Mouse (Mus musculus): Measurements from ENCODE around the gene Tcf7. TPM values are rescaled to one million over a fixed set of nuclear protein-coding genes. Genes with fewer than 3 reads are reported as not detected.

The Tcf7 gene
- polyA plus RNA-seq, 1 experiment, result 2,910 TPM

- DNase-seq, result peak; percentile 57
- Histone ChIP-seq H3K27ac (ENCODE audit: control insufficient read depth, insufficient read depth, low read length) (peak overlapping the region; percentile 96), H3K36me3 (ENCODE audit: control insufficient read depth, insufficient read depth, low read length) (peaks cover 62% of the 10 kb centered on the region), H3K27me3 (ENCODE audit: control insufficient read depth, insufficient read depth, low read length) (no peaks in the 10 kb centered on the region), H3K4me3 (ENCODE audit: control insufficient read depth, insufficient read depth, low read length) (peak overlapping the region; percentile 90), H3K4me1 (replicated peaks; ENCODE audit: control insufficient read depth, insufficient read depth, low read length) (peaks cover 22% of the 10 kb centered on the region)
- WGBS, result 19% methylated on average over 11 of the region's 11 CpGs
- TF ChIP-seq POLR2A (IDR thresholded peaks at IDR 0.05; ENCODE audit: control insufficient read depth, extremely low read depth, insufficient read depth, low read length, poor library complexity) (no peak), CTCF (IDR thresholded peaks at IDR 0.05; ENCODE audit: borderline replicate concordance, control insufficient read depth, extremely low read depth, insufficient read depth, low read length, poor library complexity) (no peak)
These were observed 2.0 kb downstream of the Tcf7 start for GRCm38 (mm10) chr11:52280566-52281455.

- Histone ChIP-seq H3K4me3 (ENCODE audit: control insufficient read depth, insufficient read depth, low read length) (peak overlapping the region; percentile 90), H3K27ac (ENCODE audit: control insufficient read depth, insufficient read depth, low read length) (peak overlapping the region; percentile 96), H3K4me1 (replicated peaks; ENCODE audit: control insufficient read depth, insufficient read depth, low read length) (peaks cover 14% of the 10 kb centered on the region), H3K27me3 (ENCODE audit: control insufficient read depth, insufficient read depth, low read length) (no peaks in the 10 kb centered on the region), H3K36me3 (ENCODE audit: control insufficient read depth, insufficient read depth, low read length) (peaks cover 74% of the 10 kb centered on the region)
- TF ChIP-seq POLR2A (IDR thresholded peaks at IDR 0.05; ENCODE audit: control insufficient read depth, extremely low read depth, insufficient read depth, low read length, poor library complexity) (no peak), CTCF (IDR thresholded peaks at IDR 0.05; ENCODE audit: borderline replicate concordance, control insufficient read depth, extremely low read depth, insufficient read depth, low read length, poor library complexity) (no peak)
- WGBS, result 25% methylated on average over 8 of the region's 8 CpGs
- DNase-seq, result peak; percentile 52
These were observed 3.1 kb downstream of the Tcf7 start for GRCm38 (mm10) chr11:52279611-52280145.

- peaks cover 15% of the 10 kb centered on the region for H3K4me1 ChIP-seq (replicated peaks; ENCODE audit: control insufficient read depth, insufficient read depth, low read length)
- 20% methylated on average over 6 of the region's 6 CpGs for WGBS
- peaks cover 81% of the 10 kb centered on the region for H3K36me3 ChIP-seq (ENCODE audit: control insufficient read depth, insufficient read depth, low read length)
- H3K27ac ChIP-seq (ENCODE audit: control insufficient read depth, insufficient read depth, low read length), result peak overlapping the region; percentile 96
- H3K4me3 ChIP-seq (ENCODE audit: control insufficient read depth, insufficient read depth, low read length), result peak overlapping the region; percentile 90
- H3K27me3 ChIP-seq (ENCODE audit: control insufficient read depth, insufficient read depth, low read length), result no peaks in the 10 kb centered on the region
- TF ChIP-seq POLR2A (IDR thresholded peaks at IDR 0.05; ENCODE audit: control insufficient read depth, extremely low read depth, insufficient read depth, low read length, poor library complexity), result no peak
- TF ChIP-seq CTCF (IDR thresholded peaks at IDR 0.05; ENCODE audit: borderline replicate concordance, control insufficient read depth, extremely low read depth, insufficient read depth, low read length, poor library complexity), result no peak
- DNase-seq, result no peak
These were observed 3.8 kb downstream of the Tcf7 start for GRCm38 (mm10) chr11:52278991-52279390.

GRCm38 (mm10) chr11:52278164-52278563 is 4.7 kb downstream of the Tcf7 start:
- H3K36me3 ChIP-seq (ENCODE audit: control insufficient read depth, insufficient read depth, low read length), result peaks cover 89% of the 10 kb centered on the region

DNA sequence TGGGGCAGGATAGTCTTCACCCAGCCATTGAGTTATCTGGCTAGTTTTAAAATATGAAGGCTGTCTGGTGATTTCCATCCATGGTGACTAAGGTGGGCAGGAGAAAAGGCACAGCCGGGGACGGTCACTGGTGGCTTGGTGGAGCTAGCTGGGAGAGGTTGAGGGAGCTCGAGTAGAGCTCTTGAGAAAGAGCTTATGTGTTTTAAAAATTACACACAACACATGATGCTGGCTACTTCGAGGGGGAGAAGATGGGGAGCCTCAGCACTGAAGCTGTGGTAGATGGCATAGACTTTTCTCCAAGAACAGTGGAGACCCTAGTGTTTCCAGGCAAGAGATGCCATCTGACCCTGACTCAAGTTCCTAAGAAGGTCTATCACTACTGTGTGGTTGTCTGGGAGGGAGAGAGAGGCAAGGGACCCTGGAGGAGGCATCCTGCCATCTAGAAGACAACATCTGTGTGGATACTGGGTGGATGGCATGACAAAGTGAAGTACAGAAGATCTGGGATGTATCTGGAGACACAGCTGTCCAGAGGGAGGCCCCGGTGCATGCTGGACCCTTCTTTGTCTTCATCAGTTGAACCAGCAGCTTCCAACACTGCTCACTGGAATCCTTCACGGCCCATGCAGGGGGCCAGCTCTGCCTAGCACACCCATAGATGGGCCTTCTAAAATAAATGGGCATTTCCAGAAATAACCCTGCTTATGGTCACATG is 5.2 kb downstream of the Tcf7 start:
- no peaks in the 10 kb centered on the region for H3K27me3 ChIP-seq (ENCODE audit: control insufficient read depth, insufficient read depth, low read length)
- DNase-seq, result peak; percentile 46

More at GRCm38 (mm10) chr11:52278164-52278563, 4.7 kb downstream of the Tcf7 start:
- TF ChIP-seq CTCF (IDR thresholded peaks at IDR 0.05; ENCODE audit: borderline replicate concordance, control insufficient read depth, extremely low read depth, insufficient read depth, low read length, poor library complexity), result no peak
- TF ChIP-seq POLR2A (IDR thresholded peaks at IDR 0.05; ENCODE audit: control insufficient read depth, extremely low read depth, insufficient read depth, low read length, poor library complexity), result no peak
- Histone ChIP-seq H3K4me1 (replicated peaks; ENCODE audit: control insufficient read depth, insufficient read depth, low read length) (peaks cover 17% of the 10 kb centered on the region), H3K27ac (ENCODE audit: control insufficient read depth, insufficient read depth, low read length) (peak overlapping the region; percentile 96), H3K4me3 (ENCODE audit: control insufficient read depth, insufficient read depth, low read length) (peak overlapping the region; percentile 90), H3K27me3 (ENCODE audit: control insufficient read depth, insufficient read depth, low read length) (no peaks in the 10 kb centered on the region)
- no peak for DNase-seq
- 53% methylated on average over 3 of the region's 3 CpGs for WGBS

GRCm38 (mm10) chr11:52276961-52277391 is 5.8 kb downstream of the Tcf7 start:
- TF ChIP-seq POLR2A (IDR thresholded peaks at IDR 0.05; ENCODE audit: control insufficient read depth, extremely low read depth, insufficient read depth, low read length, poor library complexity) (peak; percentile 35; the same call in 1 of the 2 replicates), CTCF (IDR thresholded peaks at IDR 0.05; ENCODE audit: borderline replicate concordance, control insufficient read depth, extremely low read depth, insufficient read depth, low read length, poor library complexity) (no peak)
- Histone ChIP-seq H3K36me3 (ENCODE audit: control insufficient read depth, insufficient read depth, low read length) (peaks cover 100% of the 10 kb centered on the region), H3K4me3 (ENCODE audit: control insufficient read depth, insufficient read depth, low read length) (peak overlapping the region; percentile 90), H3K4me1 (replicated peaks; ENCODE audit: control insufficient read depth, insufficient read depth, low read length) (peaks cover 28% of the 10 kb centered on the region), H3K27ac (ENCODE audit: control insufficient read depth, insufficient read depth, low read length) (peak overlapping the region; percentile 96), H3K27me3 (ENCODE audit: control insufficient read depth, insufficient read depth, low read length) (no peaks in the 10 kb centered on the region)
- WGBS, result 53% methylated on average over 8 of the region's 8 CpGs
- peak; percentile 46 for DNase-seq

More for the DNA sequence above, 5.2 kb downstream of the Tcf7 start:
- Histone ChIP-seq H3K36me3 (ENCODE audit: control insufficient read depth, insufficient read depth, low read length) (peaks cover 95% of the 10 kb centered on the region), H3K27ac (ENCODE audit: control insufficient read depth, insufficient read depth, low read length) (peak overlapping the region; percentile 96), H3K4me3 (ENCODE audit: control insufficient read depth, insufficient read depth, low read length) (peak overlapping the region; percentile 90), H3K4me1 (replicated peaks; ENCODE audit: control insufficient read depth, insufficient read depth, low read length) (peaks cover 23% of the 10 kb centered on the region)
- 50% methylated on average over 6 of the region's 6 CpGs for WGBS
- TF ChIP-seq CTCF (IDR thresholded peaks at IDR 0.05; ENCODE audit: borderline replicate concordance, control insufficient read depth, extremely low read depth, insufficient read depth, low read length, poor library complexity) (no peak), POLR2A (IDR thresholded peaks at IDR 0.05; ENCODE audit: control insufficient read depth, extremely low read depth, insufficient read depth, low read length, poor library complexity) (no peak)

All from thymus, adult 2 months (tissue).